Mouse (Mus musculus): ENCODE measurements around the gene Bcas1. TPM values are rescaled to one million over a fixed set of nuclear protein-coding genes. Genes with fewer than 3 reads are reported as not detected.

The Bcas1 gene
- polyA plus RNA-seq, 1 experiment from 2014 or later = 2.1 TPM

DNA sequence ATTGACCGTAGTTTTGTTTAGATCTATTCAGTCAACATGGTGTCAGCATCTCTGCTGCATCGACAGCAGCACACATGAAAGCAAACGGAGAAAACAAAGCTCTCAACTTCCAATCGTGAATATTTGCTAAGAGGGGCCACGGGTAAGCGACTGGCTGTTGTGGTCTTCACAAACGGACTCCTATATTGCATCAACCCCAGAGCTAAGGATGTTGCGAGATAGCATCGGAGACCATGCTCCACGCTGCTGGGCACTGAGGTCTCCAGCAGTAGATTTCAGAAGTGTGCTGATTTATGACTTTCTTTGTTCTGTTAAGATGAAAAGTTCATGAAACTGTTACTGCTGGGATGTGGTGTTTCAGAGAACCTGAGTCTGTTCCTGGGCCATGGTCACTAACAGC, 54.3 kb downstream of the Bcas1 start:
- H3K4me2 ChIP-seq = no peak overlapping the region
- no peak overlapping the region for H3K4me3 ChIP-seq
- WGBS = 93% methylated on average over 10 of the region's 10 CpGs
- no peaks in the 10 kb centered on the region for H3K27me3 ChIP-seq
- ATAC-seq = no peak
- no peak overlapping the region for H3K27ac ChIP-seq
- H3K4me1 ChIP-seq = no peaks in the 10 kb centered on the region
- no peak overlapping the region for H3K9ac ChIP-seq
- no peaks in the 10 kb centered on the region for H3K36me3 ChIP-seq (ENCODE audit: poor library complexity, severe bottlenecking)
- H3K9me3 ChIP-seq (replicated peaks) = no peaks in the 10 kb centered on the region

DNA sequence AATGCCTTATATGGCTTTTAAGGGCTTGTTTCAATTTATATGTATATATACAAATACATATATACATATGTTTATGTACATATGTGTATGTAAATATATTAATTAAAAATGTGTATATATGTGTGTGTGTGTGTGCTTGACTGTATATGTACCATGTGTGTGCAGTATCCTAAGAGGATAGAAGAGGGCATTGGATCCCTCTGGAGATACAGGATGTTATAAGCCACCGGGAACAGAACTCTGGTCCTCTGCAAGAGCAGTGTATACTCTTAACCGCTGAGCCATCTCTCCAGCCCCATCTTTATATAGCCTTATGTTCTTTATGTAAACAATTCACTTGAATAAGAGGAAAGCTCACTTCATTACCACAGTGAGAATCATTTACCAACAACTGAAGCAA, 62.0 kb downstream of the Bcas1 start:
- no peaks in the 10 kb centered on the region for H3K9me3 ChIP-seq (replicated peaks)
- no peaks in the 10 kb centered on the region for H3K4me1 ChIP-seq
- 99% methylated on average over 2 of the region's 2 CpGs for WGBS
- H3K27ac ChIP-seq = no peak overlapping the region
- H3K9ac ChIP-seq = no peak overlapping the region
- no peaks in the 10 kb centered on the region for H3K27me3 ChIP-seq
- no peak overlapping the region for H3K4me3 ChIP-seq
- no peak for ATAC-seq
- H3K36me3 ChIP-seq (ENCODE audit: poor library complexity, severe bottlenecking) = no peaks in the 10 kb centered on the region
- no peak overlapping the region for H3K4me2 ChIP-seq

DNA sequence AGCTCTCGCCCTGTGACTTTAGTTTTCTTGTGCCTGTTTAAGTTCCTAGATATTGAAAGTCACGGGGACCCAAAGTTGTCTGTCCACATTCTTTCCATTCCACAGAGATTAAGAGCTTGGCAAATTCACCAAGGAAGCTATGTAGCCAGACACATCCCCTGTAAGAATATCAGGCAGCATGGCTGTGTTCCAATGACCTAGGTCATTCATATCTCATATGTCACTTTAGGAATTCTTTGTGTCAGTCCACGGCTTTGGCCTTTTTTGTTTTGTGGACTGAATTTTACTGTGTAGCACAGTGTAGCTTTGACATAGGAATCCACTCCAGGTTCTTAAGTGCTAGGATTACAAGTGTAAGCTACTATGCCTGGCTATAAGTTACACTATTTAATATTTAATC, 62.4 kb downstream of the Bcas1 start:
- H3K4me1 ChIP-seq = no peaks in the 10 kb centered on the region
- WGBS = 86% methylated on average over 3 of the region's 3 CpGs
- no peaks in the 10 kb centered on the region for H3K36me3 ChIP-seq (ENCODE audit: poor library complexity, severe bottlenecking)
- no peak overlapping the region for H3K4me3 ChIP-seq
- ATAC-seq = no peak
- no peaks in the 10 kb centered on the region for H3K27me3 ChIP-seq
- no peak overlapping the region for H3K27ac ChIP-seq
- H3K9ac ChIP-seq = no peak overlapping the region
- no peak overlapping the region for H3K4me2 ChIP-seq
- no peaks in the 10 kb centered on the region for H3K9me3 ChIP-seq (replicated peaks)

DNA sequence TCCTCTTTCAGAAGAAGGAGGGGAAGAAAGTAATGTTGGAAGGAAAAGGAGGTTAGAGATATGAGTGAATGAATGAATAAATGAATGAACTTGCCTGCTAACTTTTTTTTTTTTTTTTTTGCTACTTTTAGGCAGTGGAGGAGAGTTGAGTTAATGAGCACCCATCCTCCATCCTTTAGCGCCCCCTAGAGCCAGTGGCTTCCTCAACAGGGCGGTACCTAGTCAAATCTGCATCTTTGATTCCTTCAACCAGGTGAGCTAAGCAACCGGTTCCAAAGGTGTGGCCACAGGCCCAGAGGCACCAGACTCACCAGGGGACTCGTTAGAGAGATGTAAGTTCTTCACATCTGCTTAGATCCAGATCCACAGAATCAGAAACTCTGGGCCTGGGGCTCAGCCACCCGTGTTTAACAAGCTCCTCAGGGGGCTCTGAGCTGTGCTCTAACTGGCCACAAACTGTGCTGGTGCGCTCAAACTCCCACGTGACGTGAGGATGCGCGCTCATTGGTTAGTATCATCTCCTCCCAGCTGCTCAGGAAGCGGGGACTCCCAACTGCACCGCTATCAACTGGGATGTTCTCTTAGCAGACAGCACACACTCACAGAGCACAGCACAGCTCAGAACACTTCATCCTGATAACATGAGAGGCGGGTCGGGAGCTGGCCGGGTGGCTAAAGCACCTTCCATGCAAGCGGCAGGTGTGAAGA, 70.8 kb downstream of the Bcas1 start:
- no peak overlapping the region for H3K4me3 ChIP-seq
- WGBS = 59% methylated on average over 16 of the region's 16 CpGs
- peaks cover 7% of the 10 kb centered on the region; the same call in 1 of the 2 replicates for H3K27me3 ChIP-seq
- H3K9ac ChIP-seq = no peak overlapping the region
- H3K4me2 ChIP-seq = no peak overlapping the region
- no peaks in the 10 kb centered on the region for H3K9me3 ChIP-seq (replicated peaks)
- ATAC-seq = no peak
- H3K4me1 ChIP-seq = no peaks in the 10 kb centered on the region
- no peaks in the 10 kb centered on the region for H3K36me3 ChIP-seq (ENCODE audit: poor library complexity, severe bottlenecking)
- H3K27ac ChIP-seq = no peak overlapping the region

DNA sequence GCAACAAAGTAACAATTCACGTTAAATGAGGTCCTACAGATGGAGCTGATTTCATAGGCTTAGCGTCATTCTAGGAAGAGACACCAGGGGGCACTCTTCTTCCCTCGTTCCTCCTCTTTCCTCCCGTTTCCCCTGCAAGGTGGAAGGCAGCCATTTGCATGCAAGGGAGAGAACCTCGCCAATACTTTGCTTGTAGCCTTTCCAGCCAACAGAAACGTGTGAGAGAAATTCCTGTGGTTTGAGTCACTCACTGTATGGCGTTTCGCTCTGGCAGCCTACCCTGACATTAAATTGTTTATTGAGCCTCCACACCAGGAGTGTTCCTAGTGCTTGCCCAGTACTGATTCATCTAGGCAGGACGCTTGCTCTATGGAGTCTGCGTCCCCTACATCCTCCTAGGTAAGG, 72.7 kb downstream of the Bcas1 start:
- Histone ChIP-seq H3K9me3 (replicated peaks) (no peaks in the 10 kb centered on the region), H3K9ac (no peak overlapping the region), H3K4me3 (no peak overlapping the region), H3K27me3 (peaks cover 7% of the 10 kb centered on the region; the same call in 1 of the 2 replicates), H3K27ac (no peak overlapping the region), H3K36me3 (ENCODE audit: poor library complexity, severe bottlenecking) (no peaks in the 10 kb centered on the region), H3K4me2 (peak overlapping the region; percentile 45), H3K4me1 (no peaks in the 10 kb centered on the region)
- ATAC-seq = no peak
- WGBS = 17% methylated on average over 10 of the region's 10 CpGs

DNA sequence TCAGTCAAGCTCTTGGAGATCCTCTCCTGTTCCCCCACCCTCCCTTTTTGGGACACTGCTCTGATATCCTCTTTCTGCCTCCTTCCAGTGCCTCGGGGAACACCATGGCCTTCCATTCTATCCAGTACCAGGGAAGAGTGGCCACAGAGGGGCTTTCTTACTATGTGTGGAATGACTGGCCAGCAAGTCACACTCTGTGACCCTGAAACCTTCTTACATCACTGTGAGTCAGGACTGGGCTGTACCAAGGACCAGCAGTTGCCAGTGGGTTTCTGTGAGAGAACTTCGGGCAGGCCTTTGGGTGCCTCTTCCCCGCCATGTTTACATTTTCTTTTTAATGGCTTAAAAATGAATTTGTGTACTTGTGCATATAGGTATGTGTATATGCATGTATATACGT, 75.4 kb downstream of the Bcas1 start:
- H3K4me1 ChIP-seq = no peaks in the 10 kb centered on the region
- no peak for ATAC-seq
- no peak overlapping the region for H3K4me3 ChIP-seq
- WGBS = 93% methylated on average over 4 of the region's 4 CpGs
- no peaks in the 10 kb centered on the region for H3K9me3 ChIP-seq (replicated peaks)
- no peaks in the 10 kb centered on the region for H3K36me3 ChIP-seq (ENCODE audit: poor library complexity, severe bottlenecking)
- no peak overlapping the region for H3K9ac ChIP-seq
- H3K27ac ChIP-seq = no peak overlapping the region
- peaks cover 7% of the 10 kb centered on the region; the same call in 1 of the 2 replicates for H3K27me3 ChIP-seq
- no peak overlapping the region for H3K4me2 ChIP-seq

DNA sequence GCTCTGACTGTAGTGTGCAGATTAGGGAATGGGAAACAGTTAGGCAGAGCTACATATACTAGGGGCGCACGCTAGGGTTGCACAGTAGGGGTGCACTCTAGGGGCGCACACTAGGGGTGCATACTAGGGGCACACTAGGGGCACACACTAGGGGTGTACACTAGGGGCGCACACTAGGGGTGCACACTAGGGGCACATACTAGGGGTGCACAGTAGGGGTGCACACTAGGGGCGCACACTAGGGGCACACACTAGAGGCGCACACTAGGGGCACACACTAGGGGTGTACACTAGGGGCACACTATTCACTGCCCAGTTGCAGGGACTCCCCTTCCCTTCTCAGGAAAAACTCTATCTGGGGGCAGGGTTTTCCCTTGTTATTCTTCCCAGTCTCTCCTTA, 75.8 kb downstream of the Bcas1 start:
- Histone ChIP-seq H3K4me2 (no peak overlapping the region), H3K9ac (no peak overlapping the region), H3K36me3 (ENCODE audit: poor library complexity, severe bottlenecking) (no peaks in the 10 kb centered on the region), H3K27ac (no peak overlapping the region), H3K4me3 (no peak overlapping the region), H3K27me3 (peaks cover 7% of the 10 kb centered on the region; the same call in 1 of the 2 replicates), H3K9me3 (replicated peaks) (no peaks in the 10 kb centered on the region), H3K4me1 (no peaks in the 10 kb centered on the region)
- ATAC-seq = no peak
- 90% methylated on average over 6 of the region's 6 CpGs for WGBS

DNA sequence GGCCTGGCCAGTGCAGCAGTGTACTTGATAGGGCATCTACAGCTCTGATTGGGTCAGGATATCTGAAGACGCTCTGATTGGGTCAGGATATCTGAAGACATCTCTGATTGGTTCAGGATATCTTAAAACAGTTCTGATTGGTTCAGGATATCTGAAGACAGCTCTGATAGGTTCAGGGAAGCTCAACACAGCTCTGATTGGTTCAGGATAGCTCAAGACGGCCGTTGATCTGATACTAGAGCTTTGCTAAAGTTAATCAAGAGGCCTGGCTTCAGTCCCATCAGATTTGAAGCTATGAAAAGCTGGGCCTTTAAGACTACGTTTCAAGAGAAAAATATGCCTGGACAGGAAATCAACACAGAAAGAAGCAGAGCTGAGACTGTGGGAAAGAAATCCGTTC, 77.9 kb downstream of the Bcas1 start:
- ATAC-seq = no peak
- H3K27me3 ChIP-seq = no peaks in the 10 kb centered on the region
- H3K9ac ChIP-seq = no peak overlapping the region
- H3K9me3 ChIP-seq (replicated peaks) = no peaks in the 10 kb centered on the region
- H3K36me3 ChIP-seq (ENCODE audit: poor library complexity, severe bottlenecking) = no peaks in the 10 kb centered on the region
- WGBS = 86% methylated on average over 5 of the region's 5 CpGs
- H3K4me3 ChIP-seq = no peak overlapping the region
- H3K27ac ChIP-seq = no peak overlapping the region
- H3K4me1 ChIP-seq = peaks cover 12% of the 10 kb centered on the region
- no peak overlapping the region for H3K4me2 ChIP-seq

DNA sequence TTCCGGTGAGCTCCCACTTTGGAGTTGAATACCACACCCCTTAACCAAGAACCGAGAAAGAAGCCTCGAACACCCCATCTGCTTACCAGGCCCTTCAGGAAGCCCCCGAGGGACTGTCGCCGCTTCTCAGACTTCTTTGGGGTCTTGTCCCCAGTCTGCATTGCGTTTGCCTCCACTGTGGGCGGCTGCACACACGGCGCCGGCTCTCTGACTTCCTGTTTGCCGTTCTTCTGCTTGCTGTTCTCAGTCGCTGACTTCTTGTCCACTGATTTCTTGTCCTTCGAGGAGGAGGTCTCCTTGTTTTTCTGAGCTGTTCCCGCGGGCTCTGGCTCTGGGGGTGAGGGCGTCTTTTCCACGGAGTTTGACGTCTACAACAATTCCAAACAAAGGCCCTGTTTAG, 78.5 kb downstream of the Bcas1 start:
- H3K27me3 ChIP-seq = no peaks in the 10 kb centered on the region

DNA sequence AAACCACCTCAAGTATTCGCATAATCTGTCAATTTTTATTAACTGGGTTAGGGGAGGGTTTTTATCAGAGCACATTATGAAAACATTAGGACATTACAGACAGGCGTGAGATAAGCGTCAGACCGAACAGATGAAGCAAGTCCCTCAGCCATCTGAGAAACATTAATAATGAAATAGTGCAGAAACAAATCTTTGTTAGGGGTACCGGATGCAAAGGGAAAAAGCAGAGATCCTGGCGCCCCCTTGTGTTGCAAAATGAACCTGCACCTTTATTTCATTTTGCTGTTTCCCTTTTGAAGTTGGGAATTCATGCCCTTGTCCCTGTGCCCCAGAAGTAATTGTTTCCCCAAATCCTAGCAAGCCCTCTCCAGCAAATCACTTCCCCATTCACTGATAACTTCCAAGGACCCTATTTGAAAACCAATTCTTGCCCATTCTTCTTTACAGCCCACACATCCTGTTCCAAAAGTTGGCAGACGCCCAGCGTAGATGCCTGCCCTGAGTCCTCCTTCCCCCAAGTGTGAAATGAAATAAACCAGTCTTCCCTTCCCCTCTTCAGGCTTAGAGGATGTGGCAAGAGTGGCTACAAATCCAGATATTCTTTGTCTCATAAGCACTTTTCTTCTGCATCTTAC, 80.4 kb downstream of the Bcas1 start:
- 44% methylated on average over 8 of the region's 8 CpGs for WGBS
- Histone ChIP-seq H3K36me3 (ENCODE audit: poor library complexity, severe bottlenecking) (no peaks in the 10 kb centered on the region), H3K4me1 (peaks cover 28% of the 10 kb centered on the region), H3K27ac (no peak overlapping the region), H3K4me3 (no peak overlapping the region), H3K4me2 (no peak overlapping the region), H3K9me3 (replicated peaks) (no peaks in the 10 kb centered on the region), H3K27me3 (no peaks in the 10 kb centered on the region), H3K9ac (no peak overlapping the region)
- ATAC-seq = no peak; the same call in 1 of the 2 replicates

More for the DNA sequence above, 78.5 kb downstream of the Bcas1 start:
- H3K9ac ChIP-seq = no peak overlapping the region
- H3K4me3 ChIP-seq = no peak overlapping the region
- ATAC-seq = no peak
- no peaks in the 10 kb centered on the region for H3K9me3 ChIP-seq (replicated peaks)
- WGBS = 87% methylated on average over 19 of the region's 19 CpGs
- no peak overlapping the region for H3K4me2 ChIP-seq
- H3K27ac ChIP-seq = no peak overlapping the region
- peaks cover 19% of the 10 kb centered on the region for H3K4me1 ChIP-seq
- no peaks in the 10 kb centered on the region for H3K36me3 ChIP-seq (ENCODE audit: poor library complexity, severe bottlenecking)

DNA sequence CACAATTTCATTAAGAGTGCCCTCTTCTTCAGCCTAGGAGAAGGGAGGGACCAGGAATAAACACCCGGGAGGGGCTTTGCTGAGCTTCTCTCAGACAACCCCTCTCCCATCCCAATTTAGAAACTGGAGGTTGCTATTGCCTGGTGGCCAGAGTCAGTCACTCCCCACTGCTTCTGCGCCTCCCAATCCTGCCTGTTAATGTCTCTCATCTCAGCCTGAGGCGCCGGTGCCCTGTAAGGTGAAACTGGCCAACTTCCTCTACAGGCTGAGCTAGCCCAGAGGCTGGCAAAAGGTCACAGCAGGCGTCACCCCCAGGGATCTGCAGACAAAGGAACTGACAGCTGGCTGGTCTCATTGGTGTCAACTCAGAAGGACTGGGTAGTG, 82.2 kb downstream of the Bcas1 start:
- H3K9me3 ChIP-seq (replicated peaks) = no peaks in the 10 kb centered on the region
- no peaks in the 10 kb centered on the region for H3K36me3 ChIP-seq (ENCODE audit: poor library complexity, severe bottlenecking)
- no peak overlapping the region for H3K4me3 ChIP-seq
- H3K4me2 ChIP-seq = no peak overlapping the region
- H3K27ac ChIP-seq = no peak overlapping the region
- ATAC-seq = no peak
- no peaks in the 10 kb centered on the region for H3K27me3 ChIP-seq
- H3K9ac ChIP-seq = 0 out of 2 replicates have a peak overlapping the region, but pooled peaks have one; percentile 18
- H3K4me1 ChIP-seq = peaks cover 28% of the 10 kb centered on the region
- 13% methylated on average over 5 of the region's 5 CpGs for WGBS

DNA sequence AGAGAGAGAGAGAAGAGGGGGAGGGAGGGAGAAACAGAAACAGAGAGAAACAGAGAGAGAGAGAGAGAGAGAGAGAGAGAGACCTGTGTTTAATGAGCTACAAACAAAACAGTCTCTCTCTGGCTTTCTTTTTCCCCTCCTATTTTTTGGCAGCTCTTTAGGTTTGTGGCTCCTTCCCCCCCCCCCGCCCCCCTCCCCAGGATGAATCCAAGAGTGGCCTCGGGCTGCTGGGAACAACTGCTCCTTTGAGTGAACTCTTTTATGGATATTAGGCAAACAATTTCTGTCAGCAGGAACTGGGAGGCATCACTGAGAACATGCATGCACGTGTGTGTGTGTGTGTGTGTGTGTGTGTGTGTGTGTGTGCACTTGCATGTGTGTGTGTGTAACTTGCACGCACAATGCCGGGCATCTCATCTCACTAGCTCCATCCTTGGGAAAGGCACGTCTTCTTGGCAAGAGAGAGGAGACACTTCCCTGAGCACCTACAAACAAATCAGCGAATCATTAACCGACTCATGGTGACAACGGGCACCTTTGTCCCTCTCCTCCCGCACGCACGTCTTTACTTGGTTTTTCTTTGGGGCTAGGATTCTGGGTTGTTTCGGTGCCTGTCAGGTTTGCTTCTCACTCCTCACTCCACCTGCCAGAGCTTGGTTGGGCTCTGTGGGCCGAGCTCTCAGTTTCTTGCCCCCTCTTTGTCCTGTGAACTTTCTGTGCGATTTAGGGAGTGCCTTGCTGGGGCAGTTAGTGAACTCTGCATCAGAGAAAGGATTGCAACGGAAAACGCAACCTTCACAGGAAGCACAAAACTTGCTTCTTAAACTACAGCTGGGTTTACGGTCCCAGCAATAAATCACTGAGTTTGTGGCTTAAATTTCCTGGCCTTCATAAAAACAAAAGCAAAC, 82.9 kb downstream of the Bcas1 start:
- no peaks in the 10 kb centered on the region for H3K36me3 ChIP-seq (ENCODE audit: poor library complexity, severe bottlenecking)
- ATAC-seq = no peak
- H3K27me3 ChIP-seq = no peaks in the 10 kb centered on the region
- H3K4me1 ChIP-seq = peaks cover 28% of the 10 kb centered on the region
- no peak overlapping the region for H3K4me3 ChIP-seq
- H3K4me2 ChIP-seq = no peak overlapping the region
- H3K9me3 ChIP-seq (replicated peaks) = no peaks in the 10 kb centered on the region
- H3K9ac ChIP-seq = no peak overlapping the region
- WGBS = 16% methylated on average over 17 of the region's 18 CpGs
- H3K27ac ChIP-seq = no peak overlapping the region

All from forebrain, embryonic 13.5 days (tissue).